Mouse (Mus musculus) lung, postnatal 10 days (tissue): ENCODE results near the gene Flywch2.
A peak's percentile ranks its signal among the peaks of the same experiment; 100 is the strongest.

Source experiments
- DNase-seq: peaks from one replicate; pipeline ENCODE4 v3.0.0; 2021

Flywch2 gene

GRCm38 (mm10) chr17:23748026-23748425, 37.9 kb downstream of the Flywch2 start:
- DNase-seq: no peak

- no peak for DNase-seq
Observed at GRCm38 (mm10) chr17:23747471-23747870, 38.4 kb downstream of the Flywch2 start.

DNA sequence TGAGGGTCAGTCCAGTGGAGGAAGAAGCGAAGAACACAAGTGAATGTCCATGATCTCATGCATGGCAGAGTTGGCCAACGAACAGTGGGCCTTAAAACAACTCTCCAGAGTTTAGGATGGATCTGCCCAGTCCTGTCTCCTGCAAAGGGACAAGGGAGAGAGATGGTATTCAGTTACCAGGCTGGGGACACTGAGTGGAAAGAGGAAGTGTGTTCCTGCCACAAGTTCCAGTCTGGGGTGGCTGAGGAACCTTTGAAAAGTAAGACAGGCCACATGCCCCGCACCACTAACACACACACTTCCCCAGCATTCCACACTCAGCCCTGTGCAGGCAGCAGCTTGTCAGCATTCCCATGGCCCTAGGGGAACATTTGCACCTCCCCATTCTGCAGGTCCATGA, 39.1 kb downstream of the Flywch2 start:
- no peak for DNase-seq

DNA sequence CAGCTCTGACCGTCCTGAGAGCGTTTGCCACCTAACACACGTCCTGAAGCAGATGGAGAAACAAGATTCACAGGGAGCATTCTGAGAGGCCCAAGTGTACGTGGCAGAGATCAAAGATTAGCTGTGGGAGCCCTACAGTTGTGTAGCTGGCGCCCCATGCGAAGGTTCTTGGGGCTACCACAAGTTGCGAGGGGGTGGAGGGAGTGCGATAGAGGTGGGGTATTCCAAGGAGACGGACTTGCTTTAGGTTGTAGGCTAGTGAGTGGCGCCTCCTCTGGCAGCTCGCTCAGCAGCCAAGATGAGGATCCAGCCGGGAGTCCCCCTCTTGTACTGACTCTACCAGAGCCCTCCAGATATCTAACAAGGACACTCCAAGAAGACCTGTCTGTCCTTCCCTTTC, 39.6 kb downstream of the Flywch2 start:
- DNase-seq: no peak

DNA sequence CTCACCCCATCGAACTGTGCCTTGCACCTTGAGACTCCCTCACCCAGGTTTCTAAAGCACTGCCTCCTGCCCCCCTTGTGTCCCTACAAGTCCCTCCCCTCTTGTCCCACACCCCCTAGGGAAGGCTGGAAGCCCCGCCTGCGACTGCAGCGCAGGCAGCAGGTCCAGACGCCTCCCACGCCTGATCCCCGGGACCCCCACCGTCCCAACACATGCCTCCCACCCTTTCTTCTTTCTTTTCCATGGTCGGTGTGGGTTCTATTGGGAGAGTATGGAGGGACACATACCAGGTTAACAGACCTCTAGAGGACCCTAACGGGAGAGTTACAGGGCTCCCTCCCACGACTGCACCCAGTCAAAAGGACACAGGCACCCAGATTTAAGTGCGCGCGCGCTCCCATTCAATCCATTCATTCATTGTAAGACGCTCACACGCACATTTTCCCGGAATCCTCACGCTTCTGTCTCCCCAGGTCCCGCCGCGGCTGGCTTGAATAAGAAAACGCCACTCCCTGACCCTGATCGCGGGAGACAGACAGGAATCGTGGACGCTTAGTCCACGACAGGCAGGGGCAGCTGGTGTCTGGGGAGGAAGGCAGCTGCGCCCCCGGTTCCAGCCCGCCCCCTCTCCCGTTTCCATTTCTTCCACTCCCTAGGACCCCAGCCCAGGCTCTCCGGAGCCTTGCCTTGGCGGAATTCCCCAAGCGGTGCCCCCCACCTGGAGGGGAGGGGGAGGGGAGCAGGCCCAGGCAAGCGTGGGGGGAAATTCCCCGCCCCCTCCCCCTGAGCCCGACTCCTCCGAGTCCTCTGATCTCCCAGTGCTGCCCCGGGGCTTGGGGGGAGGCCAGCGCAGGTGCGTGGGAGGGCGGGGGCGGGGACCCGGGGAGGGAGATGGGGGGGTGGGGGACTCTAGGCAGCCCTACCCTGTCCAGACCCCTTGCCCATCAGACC, 40.3 kb downstream of the Flywch2 start, which contains the start of gene Kremen2:
Gene Kremen2 (minus strand): TSS at position 533 of the 951 bp plus-strand sequence.
- no peak for DNase-seq

GRCm38 (mm10) chr17:23744651-23745050, 41.2 kb downstream of the Flywch2 start:
- DNase-seq: no peak

DNA sequence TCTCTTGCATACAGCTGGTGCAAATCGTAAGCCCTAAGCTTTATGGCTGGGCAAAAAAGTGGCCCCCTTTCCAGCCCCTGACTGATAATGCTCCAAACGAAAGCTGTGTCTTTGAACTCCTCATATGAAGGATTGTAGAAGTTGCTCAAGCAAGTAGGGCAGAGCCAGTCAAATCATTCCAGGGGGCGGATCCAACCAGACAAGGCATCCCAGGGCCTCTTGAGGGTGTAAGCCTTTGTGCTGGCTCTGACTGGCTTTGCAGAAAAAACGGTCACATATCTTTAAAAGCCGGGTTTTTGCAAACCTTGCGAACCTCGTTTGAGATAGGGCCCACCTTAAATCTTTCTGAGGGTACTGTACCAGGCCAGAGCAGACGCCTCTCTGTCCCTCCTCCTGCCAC, 41.8 kb downstream of the Flywch2 start:
- no peak for DNase-seq

GRCm38 (mm10) chr17:23742941-23743340, 42.9 kb downstream of the Flywch2 start:
- no peak for DNase-seq

DNA sequence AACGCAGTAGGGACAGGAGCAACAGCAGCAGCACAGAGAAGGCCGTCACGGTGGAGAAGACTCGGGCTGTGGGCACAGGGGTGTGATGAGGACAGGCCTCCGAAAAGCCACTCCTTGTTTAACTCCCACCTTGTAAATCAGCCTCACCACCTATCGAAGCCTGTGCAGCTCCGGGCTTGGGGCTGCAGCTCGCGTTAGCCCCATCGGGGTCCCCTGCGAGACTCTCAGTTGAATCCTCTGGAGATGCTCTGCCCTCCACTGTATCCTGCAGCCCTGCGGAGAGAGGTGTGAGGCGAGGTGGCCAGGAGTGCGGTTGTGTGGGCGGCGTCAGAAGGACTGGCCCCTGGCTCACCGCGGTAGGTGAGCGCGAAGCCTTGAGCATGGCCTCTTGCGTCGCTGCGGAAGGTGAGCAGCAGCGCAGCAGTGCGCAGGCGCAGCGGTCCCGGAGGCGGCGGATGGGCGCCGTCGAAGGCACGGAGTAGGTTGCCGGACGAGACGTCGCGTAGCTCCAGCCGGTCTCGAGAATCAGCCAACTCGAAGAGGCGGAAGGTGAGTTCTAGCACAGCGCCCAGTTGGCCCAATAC, 43.6 kb downstream of the Flywch2 start:
- DNase-seq: peak; percentile 50

- no peak for DNase-seq
Observed at GRCm38 (mm10) chr17:23741359-23742209, 44.3 kb downstream of the Flywch2 start.

GRCm38 (mm10) chr17:23740598-23741021, 45.3 kb downstream of the Flywch2 start, which contains the start of gene Paqr4:
Gene Paqr4, minus strand, starts transcription at chr17:23740867.
- no peak for DNase-seq

DNA sequence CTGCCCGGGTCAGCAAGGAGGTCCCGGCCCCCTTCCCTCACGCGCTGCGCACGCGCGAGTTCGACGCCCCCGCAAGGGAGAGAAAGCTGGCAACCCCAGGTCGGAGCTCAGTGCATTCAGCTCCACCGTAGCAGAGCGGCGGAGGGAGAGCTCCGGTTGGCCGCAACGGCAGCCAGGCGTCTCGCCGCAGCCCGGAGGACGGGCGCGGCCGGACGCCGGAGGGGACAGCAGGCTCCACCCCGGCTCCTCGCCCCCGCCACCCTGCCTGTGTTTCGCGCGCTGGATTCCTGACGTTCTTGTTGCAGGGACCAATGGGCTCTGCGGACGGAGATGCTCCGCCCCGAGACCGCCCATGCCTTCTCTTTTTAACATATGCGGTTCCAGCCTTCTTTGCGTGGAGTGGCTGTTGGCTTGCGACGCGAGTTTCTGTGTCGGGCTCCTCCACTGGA, 45.7 kb downstream of the Flywch2 start:
- peak; percentile 96 for DNase-seq

- DNase-seq: peak; percentile 48
Observed at GRCm38 (mm10) chr17:23739202-23740135, 46.4 kb downstream of the Flywch2 start.

- no peak for DNase-seq
Observed at GRCm38 (mm10) chr17:23738836-23739201, 47.1 kb downstream of the Flywch2 start.

DNA sequence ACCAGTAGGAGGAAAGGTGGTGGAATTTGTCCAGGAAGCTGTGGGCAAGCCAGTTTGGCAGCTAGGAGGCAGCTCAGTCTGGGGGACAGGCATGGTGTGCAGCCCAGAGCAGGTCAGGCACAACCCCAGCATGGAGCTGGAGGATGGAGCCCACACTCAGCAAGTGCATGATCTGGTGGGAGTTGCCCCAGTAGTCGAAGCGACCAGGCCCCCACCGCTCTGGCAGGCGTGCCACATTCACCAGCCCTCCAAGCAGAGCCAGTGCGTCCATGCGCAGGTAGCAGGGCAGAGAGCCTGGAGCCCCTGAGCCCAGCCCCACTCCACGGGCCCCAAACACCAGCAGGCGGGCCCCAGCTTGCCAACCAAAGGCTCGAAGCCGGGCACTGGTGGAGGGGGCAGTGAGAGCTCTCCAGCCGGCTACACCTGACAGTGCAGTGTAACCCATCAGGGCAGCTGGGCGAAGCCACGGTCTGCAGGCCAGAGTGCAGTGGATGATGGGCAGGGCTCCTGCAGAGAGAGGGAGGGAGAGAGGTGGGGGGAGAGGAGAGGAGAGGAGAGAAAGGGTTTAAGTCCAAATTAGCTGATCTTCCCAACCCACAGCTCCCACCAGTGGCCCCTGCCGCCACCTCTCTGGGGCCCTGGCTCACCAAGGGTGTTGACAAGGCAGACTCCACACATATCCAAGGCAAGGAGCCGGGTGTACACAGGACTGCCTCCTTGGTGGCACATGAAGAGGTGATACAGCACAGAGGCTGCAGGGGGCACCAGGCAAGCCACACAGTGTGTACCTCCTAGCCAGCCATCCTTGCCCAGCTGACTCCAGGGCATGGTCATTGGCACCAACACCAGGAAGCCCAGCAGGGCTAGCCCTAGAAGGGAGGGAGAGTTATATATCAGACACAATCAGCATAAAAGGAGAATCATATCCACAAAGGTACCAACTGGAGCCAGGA, 48.1 kb downstream of the Flywch2 start:
- no peak for DNase-seq

GRCm38 (mm10) chr17:23734341-23734740, 51.5 kb downstream of the Flywch2 start:
- DNase-seq: no peak

- no peak for DNase-seq
Observed at GRCm38 (mm10) chr17:23730441-23730840, 55.4 kb downstream of the Flywch2 start.
